ENCODE assay signal across 8 mouse cellular contexts in genomic region chr5:112642731-112643130, GRCm38 (mm10).
A peak's percentile ranks its signal among the peaks of the same experiment; 100 is the strongest.
DNase-seq lines count a peak whose midpoint lies in the region; ATAC-seq and TF ChIP-seq lines count a peak whose summit lies in the region.

No protein-coding gene starts in this region.

- no peak overlapping the region for H3K4me3 ChIP-seq in heart, embryonic 12.5 days
- H3K4me3 ChIP-seq in testis, adult 2 months (ENCODE audit: control insufficient read depth, low read depth, low read length): no peak overlapping the region
- no peak overlapping the region for H3K4me3 ChIP-seq in forebrain, embryonic 14.5 days (ENCODE audit: low read depth, low read length)

- TF ChIP-seq CTCF in testis, adult 2 months (IDR thresholded peaks at IDR 0.05; ENCODE audit: control insufficient read depth, insufficient read depth, insufficient replicate concordance, low read depth, low read length): peak; percentile 89

- no peak overlapping the region for H3K9ac ChIP-seq in heart, embryonic 12.5 days
- H3K9ac ChIP-seq in forebrain, embryonic 14.5 days (ENCODE audit: low read length): no peak overlapping the region

- no peak overlapping the region for H3K27ac ChIP-seq in heart, embryonic 12.5 days (ENCODE audit: poor library complexity, severe bottlenecking)
- no peak overlapping the region for H3K27ac ChIP-seq in testis, adult 2 months (ENCODE audit: control insufficient read depth, insufficient read depth, low read depth, low read length)
- H3K27ac ChIP-seq in forebrain, embryonic 14.5 days (ENCODE audit: low read depth, low read length): no peak overlapping the region

- H3K36me3 ChIP-seq in heart, embryonic 12.5 days: no peaks in the 10 kb centered on the region
- no peaks in the 10 kb centered on the region for H3K36me3 ChIP-seq in testis, adult 2 months (ENCODE audit: control insufficient read depth, insufficient read depth, low read length)
- no peaks in the 10 kb centered on the region for H3K36me3 ChIP-seq in forebrain, embryonic 14.5 days (ENCODE audit: control insufficient read depth, insufficient read depth, low read length)

- TF ChIP-seq POLR2A in testis, adult 2 months (IDR thresholded peaks at IDR 0.05; ENCODE audit: control insufficient read depth, low read depth, low read length): no peak

- peaks cover 66% of the 10 kb centered on the region for H3K27me3 ChIP-seq in heart, embryonic 12.5 days (replicated peaks)
- no peaks in the 10 kb centered on the region for H3K27me3 ChIP-seq in testis, adult 2 months (ENCODE audit: control insufficient read depth, insufficient read depth, low read length)
- H3K27me3 ChIP-seq in forebrain, embryonic 14.5 days (replicated peaks; ENCODE audit: control insufficient read depth, insufficient read depth, low read length): no peaks in the 10 kb centered on the region

- peaks cover 5% of the 10 kb centered on the region; the same call in 1 of the 2 replicates for H3K4me1 ChIP-seq in heart, embryonic 12.5 days (replicated peaks)
- peaks cover 17% of the 10 kb centered on the region for H3K4me1 ChIP-seq in testis, adult 2 months (ENCODE audit: control insufficient read depth, insufficient read depth, low read length)
- H3K4me1 ChIP-seq in forebrain, embryonic 14.5 days (ENCODE audit: control insufficient read depth, insufficient read depth, low read length): peaks cover 8% of the 10 kb centered on the region; the same call in 1 of the 2 replicates

- no peak for ATAC-seq in heart, embryonic 12.5 days (ENCODE audit: insufficient number of reproducible peaks, low FRiP score)
- ATAC-seq in forebrain, embryonic 14.5 days: no peak

- 55% methylated on average over 10 of the region's 10 CpGs for WGBS in heart, embryonic 12.5 days
- 67% methylated on average over 10 of the region's 10 CpGs for WGBS in forebrain, embryonic 14.5 days

- H3K4me2 ChIP-seq in heart, embryonic 12.5 days: no peak overlapping the region
- no peak overlapping the region for H3K4me2 ChIP-seq in forebrain, embryonic 14.5 days (ENCODE audit: low read length)

- DNase-seq in heart, postnatal 4 days: peak; percentile 25
- peak; percentile 24 for DNase-seq in right cerebral cortex, adult 18-20 months
- no peak for DNase-seq in right cerebral cortex, postnatal 10 days (ENCODE audit: low spot score in 2 of 2)
- peak; percentile 69 to 81 for DNase-seq in cerebellum, postnatal 25 days
- no peak for DNase-seq in urinary bladder, postnatal 4 days (ENCODE audit: low spot score in 2 of 2)
- DNase-seq in forebrain, embryonic 14.5 days (ENCODE audit: low spot score): no peak

- H3K9me3 ChIP-seq in heart, embryonic 12.5 days (replicated peaks): no peaks in the 10 kb centered on the region
- 0 out of 2 replicates have a peak, but pooled peaks cover 2% of the 10 kb centered on the region for H3K9me3 ChIP-seq in forebrain, embryonic 14.5 days (replicated peaks; ENCODE audit: control insufficient read depth, low read length)

Comparison
In these comparisons a context has a peak if more than half of its experiments do, and no peak if none do; other contexts are left out.
1. DNase-seq: peak in heart, postnatal 4 days (single experiment), right cerebral cortex, adult 18-20 months (single experiment) and cerebellum, postnatal 25 days (2 of 2); none in right cerebral cortex, postnatal 10 days (0 of 2), urinary bladder, postnatal 4 days (0 of 2) and forebrain, embryonic 14.5 days (single experiment).